Mouse (Mus musculus): ENCODE results near the gene Tbc1d4.
A peak's percentile ranks its signal among the peaks of the same experiment; 100 is the strongest.
"Not testable (repeated sequence)": the region's sequence is repeated elsewhere in the genome, so short reads cannot be mapped to it uniquely, and the experiment has no call there.

Gene Tbc1d4

GRCm38 (mm10) chr14:101595301-101596080, 13.5 kb downstream of the Tbc1d4 start:
- DNase-seq (ENCODE audit: low read depth, low spot score), result no peak

- DNase-seq (ENCODE audit: low read depth, low spot score), result no peak
Observed at GRCm38 (mm10) chr14:101594001-101594400, 15.0 kb downstream of the Tbc1d4 start.

- no peak for DNase-seq (ENCODE audit: low read depth, low spot score)
Observed at GRCm38 (mm10) chr14:101593340-101593739, 15.7 kb downstream of the Tbc1d4 start.

- no peak for DNase-seq (ENCODE audit: low read depth, low spot score)
Observed at GRCm38 (mm10) chr14:101591101-101591500, 17.9 kb downstream of the Tbc1d4 start.

GRCm38 (mm10) chr14:101588209-101588991, 20.6 kb downstream of the Tbc1d4 start:
- DNase-seq (ENCODE audit: low read depth, low spot score), result not testable (repeated sequence)

GRCm38 (mm10) chr14:101587366-101588040, 21.5 kb downstream of the Tbc1d4 start:
- peak; percentile 72 for DNase-seq (ENCODE audit: low read depth, low spot score)

- DNase-seq (ENCODE audit: low read depth, low spot score), result no peak
Observed at GRCm38 (mm10) chr14:101586096-101586495, 22.9 kb downstream of the Tbc1d4 start.

- DNase-seq (ENCODE audit: low read depth, low spot score), result peak; percentile 39
Observed at GRCm38 (mm10) chr14:101575651-101576050, 33.3 kb downstream of the Tbc1d4 start.

GRCm38 (mm10) chr14:101574536-101574935, 34.5 kb downstream of the Tbc1d4 start:
- DNase-seq (ENCODE audit: low read depth, low spot score), result no peak

- DNase-seq (ENCODE audit: low read depth, low spot score), result no peak
Observed at GRCm38 (mm10) chr14:101573107-101573614, 35.8 kb downstream of the Tbc1d4 start.

- no peak for DNase-seq (ENCODE audit: low read depth, low spot score)
Observed at GRCm38 (mm10) chr14:101568828-101569227, 40.2 kb downstream of the Tbc1d4 start.

GRCm38 (mm10) chr14:101566717-101567116, 42.3 kb downstream of the Tbc1d4 start:
- no peak for DNase-seq (ENCODE audit: low read depth, low spot score)

GRCm38 (mm10) chr14:101565661-101566060, 43.3 kb downstream of the Tbc1d4 start:
- DNase-seq (ENCODE audit: low read depth, low spot score), result no peak

- DNase-seq (ENCODE audit: low read depth, low spot score), result no peak
Observed at GRCm38 (mm10) chr14:101561251-101561701, 47.7 kb downstream of the Tbc1d4 start.

- no peak for DNase-seq (ENCODE audit: low read depth, low spot score)
Observed at GRCm38 (mm10) chr14:101559446-101559845, 49.5 kb downstream of the Tbc1d4 start.

- DNase-seq (ENCODE audit: low read depth, low spot score), result no peak
Observed at GRCm38 (mm10) chr14:101548885-101549573, 60.0 kb downstream of the Tbc1d4 start.

- no peak for DNase-seq (ENCODE audit: low read depth, low spot score)
Observed at GRCm38 (mm10) chr14:101541863-101542262, 67.1 kb downstream of the Tbc1d4 start.

- DNase-seq (ENCODE audit: low read depth, low spot score), result no peak
Observed at GRCm38 (mm10) chr14:101541141-101541540, 67.8 kb downstream of the Tbc1d4 start.

- DNase-seq (ENCODE audit: low read depth, low spot score), result no peak
Observed at GRCm38 (mm10) chr14:101540466-101540865, 68.5 kb downstream of the Tbc1d4 start.

- DNase-seq (ENCODE audit: low read depth, low spot score), result peak; percentile 25
Observed at GRCm38 (mm10) chr14:101537906-101538305, 71.1 kb downstream of the Tbc1d4 start.

- no peak for DNase-seq (ENCODE audit: low read depth, low spot score)
Observed at GRCm38 (mm10) chr14:101537413-101537812, 71.6 kb downstream of the Tbc1d4 start.
